ENCODE assay signal across 29 mouse cellular contexts in the genomic region with DNA sequence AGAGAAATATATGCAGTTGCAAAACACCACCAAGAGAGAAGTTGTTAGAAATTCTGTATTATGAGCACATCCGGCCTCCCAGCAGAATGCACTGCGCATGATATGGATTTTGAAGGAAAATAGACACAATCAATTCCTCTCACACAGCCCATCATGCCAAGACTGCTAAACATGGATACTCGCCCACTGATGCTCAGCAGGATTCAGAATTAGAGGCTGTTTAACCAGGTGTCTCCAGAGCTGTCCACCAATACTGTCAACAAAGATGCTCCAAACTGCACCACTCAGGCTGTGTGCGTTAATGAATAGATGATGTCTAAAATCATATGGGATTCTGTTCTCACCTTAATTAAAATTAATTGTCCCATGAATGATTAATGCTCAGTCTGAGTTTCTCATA.
DNase-seq lines count a peak whose midpoint lies in the region; ATAC-seq lines count a peak whose summit lies in the region.
"Had no signal": no experiment of that assay in that cellular context is flagged by ENCODE, and none has a peak within 500 bp of the region (broad histone marks: within the 10 kb centered on the region; RNA-seq: fewer than 3 reads in every experiment).

No protein-coding gene starts in this region.

- H3K36me3 ChIP-seq in hindbrain, embryonic 16.5 days (ENCODE audit: control insufficient read depth, insufficient read depth, low read length): no peaks in the 10 kb centered on the region
- H3K36me3 ChIP-seq in hindbrain, embryonic 10.5 days: no peaks in the 10 kb centered on the region
- no peaks in the 10 kb centered on the region for H3K36me3 ChIP-seq in midbrain, embryonic 14.5 days (ENCODE audit: control insufficient read depth, insufficient read depth, low read length)
- no peaks in the 10 kb centered on the region for H3K36me3 ChIP-seq in midbrain, embryonic 13.5 days
- H3K36me3 ChIP-seq: forebrain, embryonic 10.5 days; G1E; heart, embryonic 12.5 days; heart, embryonic 15.5 days; hindbrain, embryonic 15.5 days had no signal

- no peak overlapping the region for H3K4me3 ChIP-seq in hindbrain, embryonic 16.5 days (ENCODE audit: low read length)
- H3K4me3 ChIP-seq in hindbrain, embryonic 10.5 days: no peak overlapping the region
- H3K4me3 ChIP-seq in midbrain, embryonic 14.5 days (replicated peaks; ENCODE audit: low read depth, low read length): no peak overlapping the region
- no peak overlapping the region for H3K4me3 ChIP-seq in midbrain, embryonic 13.5 days (replicated peaks)
- H3K4me3 ChIP-seq: forebrain, embryonic 10.5 days; gastrocnemius, adult 2 months; heart, embryonic 12.5 days; heart, embryonic 15.5 days; hindbrain, embryonic 15.5 days had no signal

- no peak overlapping the region for H3K4me2 ChIP-seq in hindbrain, embryonic 16.5 days (ENCODE audit: low read length)
- H3K4me2 ChIP-seq in midbrain, embryonic 14.5 days (ENCODE audit: low read length): no peak overlapping the region
- H3K4me2 ChIP-seq in midbrain, embryonic 13.5 days (replicated peaks): no peak overlapping the region
- H3K4me2 ChIP-seq: heart, embryonic 12.5 days; heart, embryonic 15.5 days; hindbrain, embryonic 15.5 days had no signal

- H3K27me3 ChIP-seq in hindbrain, embryonic 16.5 days (replicated peaks; ENCODE audit: control insufficient read depth, insufficient read depth, low read length): no peaks in the 10 kb centered on the region
- H3K27me3 ChIP-seq in hindbrain, embryonic 10.5 days (ENCODE audit: insufficient read depth, poor library complexity, severe bottlenecking): no peaks in the 10 kb centered on the region
- H3K27me3 ChIP-seq in midbrain, embryonic 14.5 days (ENCODE audit: control insufficient read depth, insufficient read depth, low read length): no peaks in the 10 kb centered on the region
- no peaks in the 10 kb centered on the region for H3K27me3 ChIP-seq in midbrain, embryonic 13.5 days
- H3K27me3 ChIP-seq: CH12.LX; heart, embryonic 12.5 days; heart, embryonic 15.5 days; hindbrain, embryonic 15.5 days; Patski had no signal

- ATAC-seq in hindbrain, embryonic 16.5 days: peak; percentile 37; the same call in 1 of the 2 replicates
- ATAC-seq in midbrain, embryonic 14.5 days (ENCODE audit: low FRiP score, low TSS enrichment): peak; percentile 34
- ATAC-seq in midbrain, embryonic 13.5 days: no peak
- ATAC-seq: forebrain, postnatal 0 days; inflammation-experienced regulatory T-cells, adult 6 months; intestine, embryonic 16.5 days; Patski had no signal

- peak; percentile 18 to 48 for DNase-seq in cerebellum, postnatal 14 days
- no peak for DNase-seq in cerebellum, adult 18-20 months
- no peak for DNase-seq in hindbrain, embryonic 10.5 days (ENCODE audit: low spot score)
- DNase-seq in midbrain, embryonic 14.5 days: peak; percentile 38
- DNase-seq in brain, adult 2 months (ENCODE audit: low read depth, low spot score): peak; percentile 2
- DNase-seq in ovary, postnatal 36 days (ENCODE audit: low spot score): no peak
- DNase-seq: adrenal gland, postnatal 10 days; adrenal gland, postnatal 36 days; B cell, adult 2 months; cerebellum, adult 11-12 months; cerebellum, adult 9-10 months; forebrain, postnatal 0 days; gastrocnemius, adult 2 months; gastrocnemius, postnatal 14 days; heart, adult 11 months; heart, postnatal 10 days; heart, postnatal 36 days; kidney, adult 18-20 months had no signal

- no peak overlapping the region for H3K9ac ChIP-seq in hindbrain, embryonic 16.5 days (ENCODE audit: low read depth, low read length)
- no peak overlapping the region for H3K9ac ChIP-seq in midbrain, embryonic 14.5 days (replicated peaks; ENCODE audit: low read length)
- no peak overlapping the region for H3K9ac ChIP-seq in midbrain, embryonic 13.5 days (replicated peaks)
- H3K9ac ChIP-seq: forebrain, postnatal 0 days; heart, embryonic 12.5 days; heart, embryonic 15.5 days; hindbrain, embryonic 15.5 days had no signal

- no peaks in the 10 kb centered on the region for H3K9me3 ChIP-seq in hindbrain, embryonic 16.5 days (ENCODE audit: control insufficient read depth, low read length)
- no peaks in the 10 kb centered on the region for H3K9me3 ChIP-seq in hindbrain, embryonic 10.5 days
- no peaks in the 10 kb centered on the region for H3K9me3 ChIP-seq in midbrain, embryonic 14.5 days (ENCODE audit: control insufficient read depth, low read length)
- no peaks in the 10 kb centered on the region for H3K9me3 ChIP-seq in midbrain, embryonic 13.5 days
- H3K9me3 ChIP-seq: forebrain, embryonic 10.5 days; G1E; heart, embryonic 12.5 days; heart, embryonic 15.5 days; hindbrain, embryonic 15.5 days had no signal

- H3K4me1 ChIP-seq in hindbrain, embryonic 16.5 days (ENCODE audit: control insufficient read depth, insufficient read depth, low read depth, low read length): no peaks in the 10 kb centered on the region
- no peaks in the 10 kb centered on the region for H3K4me1 ChIP-seq in hindbrain, embryonic 10.5 days (replicated peaks)
- no peaks in the 10 kb centered on the region for H3K4me1 ChIP-seq in midbrain, embryonic 14.5 days (ENCODE audit: control insufficient read depth, insufficient read depth, low read length)
- no peaks in the 10 kb centered on the region for H3K4me1 ChIP-seq in midbrain, embryonic 13.5 days (replicated peaks)
- H3K4me1 ChIP-seq: forebrain, embryonic 10.5 days; heart, embryonic 12.5 days; heart, embryonic 15.5 days; hindbrain, embryonic 15.5 days had no signal

- 75% methylated on average over 4 of the region's 4 CpGs for WGBS in hindbrain, embryonic 16.5 days
- WGBS in hindbrain, embryonic 10.5 days: 92% methylated on average over 4 of the region's 4 CpGs
- WGBS in midbrain, embryonic 14.5 days: 80% methylated on average over 4 of the region's 4 CpGs
- 83% methylated on average over 4 of the region's 4 CpGs for WGBS in midbrain, embryonic 13.5 days

- H3K27ac ChIP-seq in hindbrain, embryonic 16.5 days (ENCODE audit: low read depth, low read length): no peak overlapping the region
- H3K27ac ChIP-seq in hindbrain, embryonic 10.5 days: no peak overlapping the region
- no peak overlapping the region for H3K27ac ChIP-seq in midbrain, embryonic 14.5 days (replicated peaks; ENCODE audit: low read depth, low read length)
- H3K27ac ChIP-seq in midbrain, embryonic 13.5 days: no peak overlapping the region
- H3K27ac ChIP-seq: forebrain, embryonic 10.5 days; gastrocnemius, adult 2 months; heart, embryonic 15.5 days; hindbrain, embryonic 15.5 days had no signal

Comparison
In these comparisons a context has a peak if more than half of its experiments do, and no peak if none do; other contexts are left out.
1. DNase-seq: peak in cerebellum, postnatal 14 days (2 of 2), midbrain, embryonic 14.5 days (single experiment) and brain, adult 2 months (single experiment); none in cerebellum, adult 18-20 months (0 of 2), hindbrain, embryonic 10.5 days (single experiment) and ovary, postnatal 36 days (single experiment).